Mouse (Mus musculus): ENCODE measurements at regions not wholly inside any gene's neighbourhood (a gene's known extent, or its start where the extent isn't known, plus 50 kb on each side); places are given as distances from the start of the nearest gene placed in this dataset.

GRCm38 (mm10) chr3:130831788-130832187 lies 101.6 kb upstream of the Rpl34 start:
- ATAC-seq (ENCODE audit: low FRiP score, low read depth) = no peak
- 84% methylated on average over 6 of the region's 6 CpGs for WGBS
- Histone ChIP-seq H3K27ac (no peak overlapping the region), H3K4me3 (no peak overlapping the region), H3K4me1 (no peaks in the 10 kb centered on the region), H3K27me3 (replicated peaks) (no peaks in the 10 kb centered on the region), H3K9me3 (no peaks in the 10 kb centered on the region), H3K9ac (no peak overlapping the region), H3K36me3 (no peaks in the 10 kb centered on the region), H3K4me2 (replicated peaks) (no peak overlapping the region)

GRCm38 (mm10) chr3:130828346-130828745 lies 98.1 kb upstream of the Rpl34 start:
- ATAC-seq (ENCODE audit: low FRiP score, low read depth) = no peak
- no peaks in the 10 kb centered on the region for H3K36me3 ChIP-seq
- H3K9me3 ChIP-seq = no peaks in the 10 kb centered on the region
- H3K4me1 ChIP-seq = no peaks in the 10 kb centered on the region
- H3K27ac ChIP-seq = no peak overlapping the region
- no peak overlapping the region for H3K4me2 ChIP-seq (replicated peaks)
- H3K27me3 ChIP-seq (replicated peaks) = no peaks in the 10 kb centered on the region
- no peak overlapping the region for H3K4me3 ChIP-seq
- no peak overlapping the region for H3K9ac ChIP-seq
- WGBS = 79% methylated on average over 4 of the region's 4 CpGs

- H3K9ac ChIP-seq = no peak overlapping the region
- no peaks in the 10 kb centered on the region for H3K36me3 ChIP-seq
- H3K27me3 ChIP-seq (replicated peaks) = no peaks in the 10 kb centered on the region
- no peak overlapping the region for H3K4me3 ChIP-seq
- no peak for ATAC-seq (ENCODE audit: low FRiP score, low read depth)
- no peaks in the 10 kb centered on the region for H3K4me1 ChIP-seq
- H3K27ac ChIP-seq = no peak overlapping the region
- no peak overlapping the region for H3K4me2 ChIP-seq (replicated peaks)
- 68% methylated on average over 4 of the region's 4 CpGs for WGBS
- H3K9me3 ChIP-seq = no peaks in the 10 kb centered on the region
Measured at GRCm38 (mm10) chr3:130827934-130828333, 97.7 kb upstream of the Rpl34 start.

GRCm38 (mm10) chr3:130827021-130827420 lies 96.8 kb upstream of the Rpl34 start:
- no peak overlapping the region for H3K27ac ChIP-seq
- no peak for ATAC-seq (ENCODE audit: low FRiP score, low read depth)
- no peak overlapping the region for H3K4me3 ChIP-seq
- WGBS = 73% methylated on average over 6 of the region's 6 CpGs
- H3K9me3 ChIP-seq = no peaks in the 10 kb centered on the region
- no peak overlapping the region for H3K4me2 ChIP-seq (replicated peaks)
- no peaks in the 10 kb centered on the region for H3K4me1 ChIP-seq
- H3K27me3 ChIP-seq (replicated peaks) = no peaks in the 10 kb centered on the region
- no peaks in the 10 kb centered on the region for H3K36me3 ChIP-seq
- H3K9ac ChIP-seq = no peak overlapping the region

GRCm38 (mm10) chr3:130819837-130820098 lies 89.6 kb upstream of the Rpl34 start:
- H3K4me2 ChIP-seq (replicated peaks) = no peak overlapping the region
- H3K36me3 ChIP-seq = no peaks in the 10 kb centered on the region
- no peaks in the 10 kb centered on the region for H3K9me3 ChIP-seq
- no peak overlapping the region for H3K4me3 ChIP-seq
- 0 out of 2 replicates have a peak, but pooled peaks cover 2% of the 10 kb centered on the region for H3K4me1 ChIP-seq
- no peak for ATAC-seq (ENCODE audit: low FRiP score, low read depth)
- no peaks in the 10 kb centered on the region for H3K27me3 ChIP-seq (replicated peaks)
- 82% methylated on average over 9 of the region's 9 CpGs for WGBS
- H3K27ac ChIP-seq = no peak overlapping the region
- no peak overlapping the region for H3K9ac ChIP-seq

GRCm38 (mm10) chr3:130819031-130819836 lies 89.0 kb upstream of the Rpl34 start:
- no peak overlapping the region for H3K27ac ChIP-seq
- H3K9ac ChIP-seq = no peak overlapping the region; the same call in 1 of the 2 replicates
- H3K27me3 ChIP-seq (replicated peaks) = no peaks in the 10 kb centered on the region
- no peaks in the 10 kb centered on the region for H3K36me3 ChIP-seq
- H3K4me3 ChIP-seq = peak overlapping the region; percentile 19
- 0 out of 2 replicates have a peak, but pooled peaks cover 2% of the 10 kb centered on the region for H3K4me1 ChIP-seq
- H3K9me3 ChIP-seq = no peaks in the 10 kb centered on the region
- peak overlapping the region; percentile 59 for H3K4me2 ChIP-seq (replicated peaks)
- WGBS = 47% methylated on average over 17 of the region's 17 CpGs
- ATAC-seq (ENCODE audit: low FRiP score, low read depth) = peak; percentile 51; the same call in 1 of the 2 replicates

GRCm38 (mm10) chr3:130818467-130819030 lies 88.4 kb upstream of the Rpl34 start:
- H3K4me2 ChIP-seq (replicated peaks) = peak overlapping the region; percentile 59
- peak overlapping the region; percentile 19 for H3K4me3 ChIP-seq
- no peak overlapping the region for H3K27ac ChIP-seq
- H3K4me1 ChIP-seq = 0 out of 2 replicates have a peak, but pooled peaks cover 2% of the 10 kb centered on the region
- H3K9ac ChIP-seq = no peak overlapping the region; the same call in 1 of the 2 replicates
- H3K36me3 ChIP-seq = no peaks in the 10 kb centered on the region
- 6% methylated on average over 18 of the region's 18 CpGs for WGBS
- H3K9me3 ChIP-seq = no peaks in the 10 kb centered on the region
- no peaks in the 10 kb centered on the region for H3K27me3 ChIP-seq (replicated peaks)
- ATAC-seq (ENCODE audit: low FRiP score, low read depth) = peak; percentile 85

- H3K4me2 ChIP-seq (replicated peaks) = no peak overlapping the region
- H3K9ac ChIP-seq = no peak overlapping the region
- no peaks in the 10 kb centered on the region for H3K27me3 ChIP-seq (replicated peaks)
- H3K4me3 ChIP-seq = no peak overlapping the region
- no peaks in the 10 kb centered on the region for H3K4me1 ChIP-seq
- no peaks in the 10 kb centered on the region for H3K36me3 ChIP-seq
- 76% methylated on average over 19 of the region's 19 CpGs for WGBS
- no peak overlapping the region for H3K27ac ChIP-seq
- H3K9me3 ChIP-seq = no peaks in the 10 kb centered on the region
- ATAC-seq (ENCODE audit: low FRiP score, low read depth) = no peak
Measured at GRCm38 (mm10) chr3:130809696-130810665, 79.8 kb upstream of the Rpl34 start.

- WGBS = 81% methylated on average over 3 of the region's 3 CpGs
- no peaks in the 10 kb centered on the region for H3K36me3 ChIP-seq
- no peak overlapping the region for H3K4me2 ChIP-seq (replicated peaks)
- H3K27me3 ChIP-seq (replicated peaks) = no peaks in the 10 kb centered on the region
- no peak overlapping the region for H3K4me3 ChIP-seq
- H3K4me1 ChIP-seq = no peaks in the 10 kb centered on the region
- no peaks in the 10 kb centered on the region for H3K9me3 ChIP-seq
- H3K9ac ChIP-seq = no peak overlapping the region
- no peak for ATAC-seq (ENCODE audit: low FRiP score, low read depth)
- H3K27ac ChIP-seq = no peak overlapping the region
Measured at GRCm38 (mm10) chr3:130805345-130805744, 75.1 kb upstream of the Rpl34 start.

GRCm38 (mm10) chr3:130804327-130804662 lies 74.1 kb upstream of the Rpl34 start:
- Histone ChIP-seq H3K4me1 (no peaks in the 10 kb centered on the region), H3K27ac (no peak overlapping the region), H3K4me3 (no peak overlapping the region), H3K9ac (no peak overlapping the region), H3K4me2 (replicated peaks) (no peak overlapping the region), H3K27me3 (replicated peaks) (no peaks in the 10 kb centered on the region), H3K9me3 (no peaks in the 10 kb centered on the region), H3K36me3 (no peaks in the 10 kb centered on the region)
- WGBS = 72% methylated on average over 6 of the region's 6 CpGs
- ATAC-seq (ENCODE audit: low FRiP score, low read depth) = no peak

- no peaks in the 10 kb centered on the region for H3K36me3 ChIP-seq
- H3K4me2 ChIP-seq (replicated peaks) = no peak overlapping the region
- H3K4me1 ChIP-seq = no peaks in the 10 kb centered on the region
- ATAC-seq (ENCODE audit: low FRiP score, low read depth) = 0 out of 2 replicates have a peak, but pooled peaks have one; percentile 13
- H3K27me3 ChIP-seq (replicated peaks) = no peaks in the 10 kb centered on the region
- H3K9ac ChIP-seq = no peak overlapping the region
- H3K4me3 ChIP-seq = no peak overlapping the region
- WGBS = 50% methylated on average over 12 of the region's 12 CpGs
- H3K27ac ChIP-seq = no peak overlapping the region
- no peaks in the 10 kb centered on the region for H3K9me3 ChIP-seq
Measured at GRCm38 (mm10) chr3:130803591-130804326, 73.6 kb upstream of the Rpl34 start.

GRCm38 (mm10) chr3:130800016-130800415 lies 69.8 kb upstream of the Rpl34 start:
- Histone ChIP-seq H3K9ac (no peak overlapping the region), H3K4me3 (no peak overlapping the region), H3K36me3 (no peaks in the 10 kb centered on the region), H3K27ac (no peak overlapping the region), H3K27me3 (replicated peaks) (no peaks in the 10 kb centered on the region), H3K4me2 (replicated peaks) (no peak overlapping the region), H3K9me3 (no peaks in the 10 kb centered on the region), H3K4me1 (no peaks in the 10 kb centered on the region)
- 83% methylated on average over 2 of the region's 2 CpGs for WGBS
- no peak for ATAC-seq (ENCODE audit: low FRiP score, low read depth)

Data from neural tube, embryonic 12.5 days (tissue).